Mouse (Mus musculus) thymus, adult 2 months (tissue): Measurements from ENCODE around the gene Gsg1.

Experiments
- CTCF ChIP-seq: fragments of 200-500 bp; IDR thresholded peaks from 2 replicates; pipeline ENCODE4 v1.5.1; 2012; ENCODE audit warnings: mild to moderate bottlenecking, control low read depth, low read length, moderate library complexity, borderline replicate concordance; ENCODE audit not compliant: control insufficient read depth, poor library complexity, insufficient read depth; ENCODE audit errors: extremely low read depth
- POLR2A ChIP-seq: fragments of 200-500 bp; IDR thresholded peaks from 2 replicates; pipeline ENCODE4 v1.6.1; 2012; ENCODE audit warnings: mild to moderate bottlenecking, low read length, control low read depth, moderate library complexity; ENCODE audit not compliant: control insufficient read depth, poor library complexity, insufficient read depth; ENCODE audit errors: extremely low read depth

GRCm38 (mm10) chr6:135276474-135277295, 22.5 kb upstream of the Gsg1 start:
- no peak for TF ChIP-seq CTCF
- no peak for TF ChIP-seq POLR2A
